Mouse (Mus musculus): Measurements from ENCODE around the gene Nub1.
A peak's percentile ranks its signal among the peaks of the same experiment; 100 is the strongest.

The Nub1 gene

DNA sequence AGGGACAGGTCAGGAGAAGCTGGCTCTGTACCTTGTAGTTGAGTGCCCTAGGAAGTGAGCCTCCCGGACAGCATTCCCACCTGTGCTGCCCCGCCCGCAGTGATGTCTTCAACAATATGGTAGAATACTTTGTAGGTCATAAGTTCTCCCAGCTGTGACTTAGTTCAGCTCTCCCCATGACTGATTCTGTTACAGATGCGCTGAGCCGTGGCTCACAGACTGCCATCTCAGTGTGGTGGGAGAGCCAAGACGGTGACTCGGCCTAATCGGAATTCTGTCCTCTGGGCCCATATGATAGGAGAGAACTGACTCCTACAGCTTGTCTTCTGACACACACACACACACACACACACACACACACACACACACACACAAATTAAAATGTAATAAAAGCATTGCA is 19.3 kb downstream of the Nub1 start:
- no peak for DNase-seq

DNA sequence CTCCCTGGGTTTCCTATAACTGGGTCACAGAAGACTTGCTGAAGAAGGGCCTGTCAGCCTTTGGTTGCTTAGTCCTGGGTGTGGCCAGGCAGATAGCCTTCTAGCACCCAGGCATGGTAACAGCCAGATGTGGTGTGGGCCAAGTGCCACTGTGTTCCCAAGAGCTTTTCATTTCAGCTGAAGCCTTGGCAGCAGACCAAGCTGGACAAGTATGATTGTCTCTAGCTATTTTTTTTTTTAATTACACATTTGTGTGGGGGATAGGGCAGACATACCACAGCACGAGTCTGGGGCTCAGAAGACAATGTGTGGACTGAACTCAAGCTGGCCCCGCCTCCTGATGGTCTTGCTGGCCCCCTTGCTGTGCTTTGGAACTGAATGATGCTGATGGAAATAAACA is 24.6 kb downstream of the Nub1 start:
- peak; percentile 57 for DNase-seq

DNA sequence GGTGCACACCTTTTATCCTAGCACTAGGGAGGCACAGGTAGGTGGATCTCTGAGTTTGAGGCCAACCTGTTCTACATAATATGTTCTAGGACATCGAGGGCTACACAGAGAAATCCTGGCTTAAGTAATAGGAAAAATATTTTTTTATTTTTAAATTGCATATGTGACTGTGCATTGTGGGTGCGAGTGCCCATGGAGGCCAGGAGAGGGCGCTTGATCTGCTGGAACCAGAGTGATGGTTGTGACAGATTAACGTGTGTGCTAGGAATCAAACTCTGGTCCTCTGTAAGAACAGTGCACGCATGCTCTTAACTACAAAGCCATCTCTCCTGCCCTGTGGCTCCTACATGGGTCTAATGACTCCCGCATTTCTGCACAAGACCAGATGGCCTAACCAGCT is 26.3 kb downstream of the Nub1 start:
- DNase-seq, result no peak

DNA sequence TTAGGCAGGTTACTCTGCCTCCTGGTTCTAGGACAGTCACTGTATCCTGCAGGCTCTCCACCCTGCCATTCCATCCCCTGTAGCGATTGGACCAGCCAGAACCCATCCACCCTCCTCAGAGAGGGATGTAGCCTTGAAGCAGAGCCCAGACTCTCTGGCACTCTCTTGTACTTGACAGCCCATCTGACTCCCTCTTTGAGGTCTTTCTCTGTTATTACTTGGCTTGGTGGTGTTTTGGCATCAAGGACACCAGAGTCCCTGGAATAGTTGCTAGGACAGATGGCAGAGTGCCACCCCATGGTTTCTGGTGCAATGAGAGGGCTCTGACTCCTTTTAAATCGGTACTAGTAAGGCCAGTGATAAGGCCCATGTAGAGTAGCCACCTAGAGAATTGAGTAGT is 27.9 kb downstream of the Nub1 start:
- peak; percentile 40 for DNase-seq

DNA sequence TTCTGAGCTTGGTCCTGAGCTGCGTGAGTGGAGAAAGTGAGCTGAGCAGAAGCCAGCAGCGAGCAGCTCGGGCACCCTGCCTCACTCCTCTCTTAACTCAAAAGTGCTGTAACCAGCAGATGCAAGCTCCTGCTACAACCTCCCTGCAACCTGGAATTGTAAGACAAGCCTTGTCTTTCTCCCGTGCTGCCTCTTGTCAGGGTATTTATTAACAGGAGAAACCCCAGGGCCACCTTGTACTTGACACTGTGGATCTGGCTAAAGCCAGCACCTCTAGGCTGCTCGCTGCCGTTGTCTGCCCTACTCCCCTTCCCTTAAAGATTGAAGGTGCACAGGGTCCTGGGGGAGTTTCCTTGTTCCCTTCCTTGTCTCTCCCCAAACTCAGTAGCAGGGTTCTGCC is 28.7 kb downstream of the Nub1 start:
- no peak for DNase-seq

DNA sequence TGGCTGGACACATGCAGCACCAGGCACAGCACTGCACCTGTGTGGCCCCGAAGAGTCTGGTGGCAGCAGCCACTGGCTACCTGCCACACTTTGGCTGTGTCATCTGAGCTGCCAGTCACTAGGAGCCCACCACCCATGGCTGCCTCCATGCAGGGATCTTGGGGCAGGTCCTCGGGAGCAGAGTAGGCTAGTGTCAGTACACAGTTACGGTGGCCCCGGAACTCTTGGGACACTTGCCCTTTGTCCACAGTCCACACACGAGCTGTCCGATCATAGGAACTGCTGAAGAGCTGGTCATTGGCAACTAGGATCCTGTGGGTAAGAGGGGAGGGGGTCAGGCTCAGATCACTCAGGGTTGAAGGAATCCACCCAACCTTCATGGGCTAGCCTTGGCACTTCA is 32.7 kb downstream of the Nub1 start:
- DNase-seq, result no peak

DNA sequence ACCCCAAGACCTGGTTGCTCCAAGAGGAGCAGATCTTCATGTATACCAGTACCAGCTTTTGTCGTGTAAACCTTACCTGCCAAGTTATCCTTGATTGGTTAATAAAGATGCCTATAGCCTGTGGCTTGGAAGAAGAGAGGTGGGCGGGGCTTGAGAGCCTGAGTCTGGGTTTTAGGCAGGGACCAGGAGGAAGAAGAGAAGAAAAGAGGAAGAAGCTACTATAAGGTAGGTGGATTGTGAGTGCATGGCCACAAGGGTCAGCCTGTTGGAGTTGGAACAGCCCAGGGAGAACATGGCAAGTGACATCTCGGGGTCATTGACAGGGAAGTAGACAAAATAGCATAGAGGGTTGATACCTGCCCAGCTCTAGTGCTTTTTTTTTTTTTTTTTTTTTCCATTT is 34.5 kb downstream of the Nub1 start:
- DNase-seq, result no peak

DNA sequence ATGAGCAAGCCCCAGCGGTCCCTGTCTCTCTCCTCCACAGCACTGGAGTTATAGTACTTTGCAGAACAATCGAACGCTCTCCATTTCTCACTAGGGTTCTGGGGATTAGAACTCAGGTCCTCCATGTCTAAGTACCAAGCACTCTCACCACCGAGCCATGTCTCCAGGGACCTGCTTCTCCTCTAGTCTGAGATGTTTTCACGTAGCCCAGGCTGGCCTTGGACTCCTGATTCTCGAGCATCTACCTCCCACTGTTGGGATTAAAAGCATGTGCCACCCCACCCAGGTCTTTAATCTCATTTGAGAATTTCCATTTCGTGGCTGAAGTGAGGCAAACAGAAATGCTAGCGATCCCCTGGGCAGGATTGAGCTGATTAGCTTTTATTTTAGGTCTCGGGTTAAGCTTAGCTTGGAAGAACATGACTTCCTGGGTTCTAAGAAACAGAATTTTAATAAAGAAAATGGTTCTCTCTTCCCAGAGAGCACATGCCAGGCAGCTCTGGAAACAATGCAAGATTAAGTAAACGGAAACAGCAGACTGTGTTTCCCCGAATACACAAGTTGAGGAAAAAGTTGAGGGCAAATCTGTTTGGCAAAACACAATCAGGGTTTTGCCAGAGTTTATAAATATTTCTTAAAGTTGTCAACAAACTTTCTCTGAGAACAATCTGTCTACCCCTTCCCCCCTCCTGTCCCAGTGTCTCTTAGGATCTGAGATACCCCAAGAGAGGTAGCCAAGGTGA is 38.4 kb downstream of the Nub1 start:
- no peak for DNase-seq

DNA sequence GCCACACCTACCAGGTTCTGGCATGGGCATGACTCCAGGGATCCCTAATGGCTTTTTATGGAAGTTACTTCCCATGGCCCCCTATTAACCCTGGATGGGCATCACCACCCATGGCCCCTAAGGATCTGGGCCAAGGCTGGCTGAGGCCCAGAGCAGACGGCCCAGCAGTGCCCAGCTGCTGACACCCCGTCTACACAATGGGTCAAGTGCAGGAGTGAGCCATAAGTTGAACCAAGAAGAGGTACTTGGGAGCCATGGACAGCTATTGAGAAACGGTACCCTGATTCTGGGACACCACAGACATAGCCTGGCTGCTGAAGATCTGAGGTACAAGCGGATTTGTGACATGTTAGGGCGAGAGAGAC is 38.9 kb downstream of the Nub1 start:
- no peak for DNase-seq

DNA sequence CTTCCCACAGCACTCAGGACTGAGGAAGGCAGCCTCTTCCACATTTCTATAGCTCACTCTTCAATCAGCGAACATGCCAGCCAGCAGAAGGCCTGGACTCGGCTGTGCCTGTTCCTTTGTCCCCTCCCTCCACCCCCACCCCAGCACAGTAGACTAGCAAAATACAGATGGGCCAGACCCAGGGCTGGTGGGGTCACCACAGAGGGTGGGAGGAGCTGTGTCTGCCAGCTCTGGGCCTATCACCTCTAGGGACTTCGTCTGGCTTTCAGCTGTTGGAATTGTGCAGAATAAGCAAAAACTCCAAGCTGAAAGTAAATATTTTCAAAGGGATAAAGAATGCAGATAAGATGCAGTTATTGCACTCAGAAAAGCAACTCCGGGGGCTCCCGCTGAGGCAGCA is 39.5 kb downstream of the Nub1 start:
- no peak for DNase-seq

DNA sequence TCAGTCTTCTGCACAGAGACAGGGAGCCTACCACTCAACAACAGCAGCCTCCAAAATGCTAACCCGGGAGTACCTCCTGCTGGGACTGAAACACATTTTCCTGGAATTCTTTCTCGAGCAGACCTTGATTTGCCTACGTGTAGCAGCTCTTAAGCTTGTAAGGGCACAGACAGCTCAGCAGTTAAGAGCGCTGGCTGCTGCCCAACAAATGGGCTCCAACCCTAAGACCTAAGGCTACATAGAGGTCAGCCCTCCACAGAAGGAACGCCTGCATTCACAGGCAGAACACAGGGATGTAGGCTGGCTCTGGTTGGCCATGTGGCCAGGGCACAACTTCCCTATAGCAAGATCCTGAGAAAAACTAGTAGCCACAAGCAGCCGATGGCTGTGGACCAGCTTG is 40.6 kb downstream of the Nub1 start:
- DNase-seq, result no peak

DNA sequence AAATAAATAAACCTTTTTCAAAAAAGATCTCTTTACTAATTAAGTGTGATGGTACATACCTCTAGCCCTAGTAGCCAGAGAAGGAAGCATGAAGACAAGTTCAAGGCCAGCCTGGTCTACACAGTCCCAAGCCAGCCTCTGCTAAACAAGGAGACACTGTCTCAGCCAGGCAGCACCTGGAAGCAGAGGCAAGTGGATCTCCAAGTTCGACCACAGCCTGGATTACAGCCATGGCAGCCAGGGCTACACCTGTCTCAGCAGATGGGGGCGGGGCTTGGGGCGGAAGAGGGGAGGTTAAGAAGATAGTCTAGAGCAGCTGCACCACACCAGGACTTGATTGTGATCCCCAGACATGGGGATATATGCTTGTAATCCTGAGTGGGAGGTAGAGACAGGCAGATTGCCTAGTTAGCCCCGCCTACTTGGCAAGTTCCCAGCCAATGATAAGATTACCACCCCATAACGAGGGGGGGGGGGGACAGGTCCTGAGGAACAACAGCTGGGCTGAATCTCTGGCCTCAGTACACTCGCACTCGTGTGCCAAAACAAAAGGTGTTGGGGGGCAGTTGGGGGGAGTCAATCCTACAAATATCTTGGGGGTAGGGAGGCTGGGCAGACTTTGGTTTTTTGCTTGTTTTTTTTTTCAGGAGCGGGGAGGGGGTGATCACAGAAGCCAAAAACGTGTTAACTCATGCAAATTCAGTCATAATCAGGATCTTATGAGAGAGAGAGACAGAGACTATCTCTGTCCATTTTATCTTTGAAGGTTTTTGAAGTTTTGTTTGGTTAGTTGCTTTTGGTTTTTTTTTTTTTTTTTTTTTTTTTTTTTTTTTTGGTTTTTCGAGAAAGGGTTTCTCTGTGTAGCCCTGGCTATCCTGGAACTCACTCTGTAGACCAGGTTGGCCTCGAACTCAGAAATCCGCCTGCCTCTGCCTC is 41.8 kb downstream of the Nub1 start:
- no peak for DNase-seq

DNA sequence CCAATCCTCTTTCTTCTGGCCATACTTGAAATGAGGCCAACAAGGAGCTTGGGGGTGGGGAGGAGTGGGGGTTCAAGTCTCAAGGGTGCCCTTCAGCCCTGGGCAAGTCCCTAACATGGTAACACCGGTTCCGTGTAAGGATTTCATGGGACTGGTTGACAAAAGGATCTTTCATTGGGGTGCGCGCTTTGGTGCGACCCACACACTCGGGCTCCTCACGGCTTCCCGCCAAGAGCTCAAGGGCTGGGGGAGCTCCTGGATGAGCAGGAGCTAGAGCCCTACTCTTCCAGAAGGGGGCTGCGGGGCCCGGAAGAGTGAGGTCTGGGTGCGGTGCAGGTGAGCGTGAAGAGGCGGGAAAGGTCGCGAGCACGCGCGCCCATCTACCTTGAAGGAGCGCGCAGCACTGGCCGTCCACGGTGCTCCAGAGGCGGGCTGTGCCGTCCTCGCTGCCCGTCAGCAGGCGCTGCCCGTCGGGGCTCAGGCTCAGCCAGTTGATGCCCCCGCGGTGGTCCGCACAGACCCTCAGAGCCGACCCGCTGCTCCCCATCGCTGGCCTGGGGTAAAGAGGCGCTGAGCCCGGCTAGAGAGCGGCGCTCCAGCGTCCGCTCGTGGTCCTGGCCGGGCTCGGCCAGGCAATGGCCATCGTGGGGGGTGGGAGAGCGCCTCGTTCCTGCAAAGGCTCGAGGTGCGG is 44.6 kb downstream of the Nub1 start:
- DNase-seq, result no peak

DNA sequence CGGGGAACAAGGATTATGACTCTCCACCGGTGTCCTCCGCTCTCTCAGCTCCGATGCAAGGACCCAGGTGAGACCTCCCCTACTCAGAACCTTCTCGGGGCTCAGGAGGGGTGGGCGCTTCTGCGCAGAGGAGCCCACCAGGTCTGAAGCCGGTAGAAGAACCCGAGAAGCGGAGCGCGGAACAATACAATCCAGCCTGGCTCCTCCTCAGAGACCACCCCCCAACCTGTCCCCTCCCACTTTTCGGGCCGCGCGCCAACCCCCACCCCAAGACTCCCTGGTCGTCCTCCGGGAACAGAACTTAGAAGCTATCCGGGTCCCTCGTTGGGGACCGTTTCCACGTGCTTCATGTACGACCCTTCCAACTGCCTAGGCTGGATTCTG is 45.1 kb downstream of the Nub1 start, which contains the start of gene Wdr86:
Gene Wdr86 (minus strand): TSS at position 240 of the 384 bp plus-strand sequence.
- no peak for DNase-seq

DNA sequence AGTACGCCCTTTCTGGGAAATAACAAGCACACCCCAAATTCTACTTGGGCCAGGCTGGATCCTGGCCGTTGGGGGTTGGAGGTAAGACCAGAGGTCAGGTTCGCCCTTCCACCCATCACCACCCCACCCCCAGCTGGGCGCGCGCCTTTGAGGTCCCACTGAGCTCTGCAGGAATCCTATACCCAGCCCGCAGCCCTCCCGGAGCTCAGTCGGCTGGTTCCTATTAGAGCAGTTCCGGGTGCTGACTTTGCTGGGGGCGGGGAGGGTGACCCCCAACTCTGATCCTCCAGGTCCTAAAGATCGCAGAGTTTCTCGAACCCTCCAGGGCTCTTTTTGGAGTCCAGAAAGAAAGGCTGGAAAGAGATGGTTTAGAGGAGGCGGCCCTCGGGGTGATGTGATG is 45.7 kb downstream of the Nub1 start:
- no peak for DNase-seq

DNA sequence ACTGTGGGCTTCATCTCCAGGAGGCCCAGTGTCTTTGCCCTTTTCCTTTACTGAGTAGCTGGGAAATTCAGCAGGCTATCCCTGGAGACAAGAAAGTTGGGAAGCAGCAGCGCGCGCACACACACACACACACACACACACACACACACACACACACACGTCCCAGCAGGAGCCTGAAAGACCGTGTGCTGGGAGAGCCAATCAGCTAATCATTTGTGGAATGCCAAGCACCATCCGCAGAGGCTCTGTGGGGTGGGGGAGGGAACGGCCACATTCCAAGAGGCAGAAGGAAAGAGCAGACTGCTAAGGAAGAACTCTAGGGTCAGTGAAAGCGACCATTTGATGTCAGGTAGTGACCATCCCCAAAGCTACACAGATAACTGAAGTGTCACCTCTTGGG is 47.8 kb downstream of the Nub1 start:
- DNase-seq, result no peak

DNA sequence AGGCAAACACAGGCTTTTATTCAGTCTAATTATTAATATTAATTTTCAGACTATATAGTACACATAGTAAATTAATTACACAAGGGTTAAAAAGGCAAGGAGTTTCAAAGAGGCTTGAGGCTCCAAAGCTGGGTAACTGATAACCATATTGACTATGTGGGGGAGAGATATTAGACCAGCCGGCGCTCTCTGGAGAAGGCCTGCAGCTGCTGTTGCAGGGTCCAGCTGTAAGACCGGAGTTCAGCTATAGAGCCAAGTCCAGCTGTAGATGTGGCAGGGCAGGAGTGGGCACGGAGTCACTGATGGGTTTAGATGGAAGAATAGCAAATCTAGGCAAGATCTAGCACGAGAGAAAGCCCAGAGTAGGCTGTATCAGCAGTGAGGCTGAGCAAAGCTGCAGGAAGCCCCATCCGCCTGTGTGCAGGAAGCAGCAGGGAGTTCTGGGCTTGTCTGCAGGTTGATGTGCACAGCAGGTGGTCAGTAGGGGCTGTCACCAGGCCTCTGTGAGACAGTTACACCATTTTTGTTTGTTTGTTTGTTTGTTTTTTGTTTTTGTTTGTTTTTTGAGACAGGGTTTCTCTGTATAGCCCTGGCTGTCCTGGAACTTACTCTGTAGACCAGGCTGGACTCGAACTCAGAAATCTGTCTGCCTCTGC is 48.6 kb downstream of the Nub1 start:
- DNase-seq, result no peak

DNA sequence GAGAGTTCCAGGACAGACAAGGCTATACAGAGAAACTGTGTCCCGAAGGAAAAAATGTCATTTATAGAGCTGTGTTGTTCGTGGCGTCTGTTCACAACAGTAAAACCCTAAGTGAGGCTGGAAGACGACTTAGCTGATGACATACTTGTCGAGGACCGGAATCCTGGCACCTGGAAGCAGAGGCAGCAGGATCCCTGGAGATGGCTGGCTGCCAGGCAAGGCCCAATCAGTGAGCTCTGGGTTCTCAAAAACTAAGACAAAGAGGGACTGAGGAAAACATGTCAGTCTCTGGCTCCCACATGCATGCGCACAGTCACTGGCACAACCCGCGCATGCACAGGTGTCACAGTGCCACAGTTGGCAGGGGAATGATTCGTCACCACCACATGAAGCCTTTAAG is 52.3 kb downstream of the Nub1 start:
- no peak for DNase-seq

DNA sequence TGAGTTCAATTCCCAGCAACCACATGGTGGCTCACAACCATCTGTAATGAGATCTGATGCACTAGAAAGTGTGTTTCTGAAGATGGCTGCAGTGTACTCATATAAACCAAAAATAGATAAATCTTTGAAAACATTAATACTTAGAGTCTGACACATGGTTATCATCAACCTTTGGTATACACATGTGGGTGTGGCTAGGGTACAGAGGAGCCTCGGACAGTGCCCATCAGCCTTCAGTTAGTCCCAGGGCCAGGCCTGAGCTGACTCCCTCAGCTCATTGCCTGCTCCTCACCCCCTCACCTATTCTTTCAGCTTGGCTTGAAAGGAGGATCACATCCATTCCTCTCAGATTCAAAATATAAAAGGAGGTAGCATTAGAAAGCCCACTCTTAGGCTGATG is 53.2 kb downstream of the Nub1 start:
- DNase-seq, result no peak

DNA sequence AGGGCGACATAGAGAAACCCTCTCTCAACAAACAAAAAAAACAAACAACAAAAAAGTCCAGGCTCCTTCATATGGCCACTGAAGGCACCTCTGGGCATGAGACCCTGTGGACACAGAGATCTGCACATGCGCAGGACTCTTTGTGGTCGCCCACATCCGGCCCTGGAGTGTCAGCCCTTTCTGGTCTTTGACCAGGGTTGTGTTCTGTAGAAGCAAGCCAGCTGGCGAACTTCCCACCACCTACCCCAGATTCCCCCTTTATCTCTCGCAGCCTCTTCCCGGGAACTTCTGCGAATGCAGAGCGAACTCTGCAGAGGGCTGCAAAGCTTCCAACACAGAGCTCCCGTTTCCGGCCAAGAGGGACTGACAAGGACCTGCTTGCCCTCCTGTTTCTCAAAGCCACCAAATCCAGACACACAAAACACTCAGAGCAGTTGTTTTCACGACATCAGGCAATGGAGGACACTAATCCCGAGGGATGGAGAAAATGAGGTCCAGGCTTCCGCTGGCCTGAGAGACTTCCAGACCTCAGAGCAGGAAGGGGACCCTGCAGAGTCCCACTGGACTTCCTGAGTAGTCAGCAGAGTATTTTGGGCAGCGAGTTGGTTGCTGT is 53.9 kb downstream of the Nub1 start:
- DNase-seq, result peak; percentile 61

DNA sequence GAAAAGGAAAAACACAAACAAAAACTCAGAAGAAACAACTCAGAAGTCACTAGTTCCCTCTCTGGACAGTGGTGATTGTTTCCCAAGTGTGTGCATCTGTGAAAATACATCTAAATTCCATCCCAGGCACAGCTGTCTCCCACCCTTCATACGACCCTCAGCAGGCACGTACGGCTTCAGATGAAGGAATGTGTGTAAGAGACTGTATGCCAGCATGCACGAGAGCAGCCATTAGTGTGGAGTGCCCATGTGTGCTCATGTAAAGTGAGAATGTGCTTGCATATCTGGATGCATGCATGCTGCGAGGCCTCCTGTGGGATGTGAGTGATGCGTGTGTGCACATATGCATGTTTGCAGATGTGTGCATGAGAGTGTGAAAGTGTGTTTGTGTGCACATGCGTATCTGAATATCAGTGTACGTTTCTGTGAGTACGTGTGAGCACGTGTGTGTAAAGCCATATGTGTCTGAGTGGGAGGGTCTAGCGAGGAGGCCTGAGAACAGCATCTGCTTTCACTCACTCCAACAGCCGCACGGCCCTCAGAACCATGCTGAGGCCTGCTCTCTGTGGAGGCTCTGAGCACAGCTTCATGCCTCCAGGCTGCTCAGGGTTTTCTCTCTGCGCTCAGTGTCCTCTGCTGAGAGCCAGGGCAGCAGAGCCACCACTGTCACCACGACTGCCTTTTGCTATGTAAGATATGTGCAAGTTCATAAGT is 56.0 kb downstream of the Nub1 start:
- DNase-seq, result no peak

DNA sequence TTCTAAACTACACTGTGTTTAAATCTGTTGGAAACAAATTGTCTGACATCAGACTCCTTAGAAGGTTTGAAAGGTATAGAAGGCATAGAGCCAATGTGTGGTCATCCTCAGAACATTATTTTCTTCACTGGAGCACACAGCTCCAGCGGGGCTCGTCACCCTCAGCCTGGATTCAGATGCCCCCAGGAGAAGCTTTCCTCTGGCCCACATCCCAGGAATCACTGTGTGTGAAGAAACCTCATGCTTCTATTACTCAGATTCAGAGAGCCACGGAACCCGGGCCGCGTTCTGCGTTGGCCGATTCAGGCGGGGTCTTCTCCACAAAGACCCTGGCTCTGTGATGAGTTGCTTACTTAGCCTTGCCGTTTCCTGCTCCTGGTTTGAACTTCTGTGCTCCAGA is 58.6 kb downstream of the Nub1 start:
- DNase-seq, result no peak
